Mouse (Mus musculus) R1 (cell line): Measurements from ENCODE around the gene Catsper3.
A peak's percentile ranks its signal among the peaks of the same experiment; 100 is the strongest.

Experiments
- DNase-seq: peaks from one replicate; pipeline ENCODE4 v3.0.0-alpha.2; 2018; ENCODE audit warnings: low read depth, low spot score

Gene Catsper3

DNA sequence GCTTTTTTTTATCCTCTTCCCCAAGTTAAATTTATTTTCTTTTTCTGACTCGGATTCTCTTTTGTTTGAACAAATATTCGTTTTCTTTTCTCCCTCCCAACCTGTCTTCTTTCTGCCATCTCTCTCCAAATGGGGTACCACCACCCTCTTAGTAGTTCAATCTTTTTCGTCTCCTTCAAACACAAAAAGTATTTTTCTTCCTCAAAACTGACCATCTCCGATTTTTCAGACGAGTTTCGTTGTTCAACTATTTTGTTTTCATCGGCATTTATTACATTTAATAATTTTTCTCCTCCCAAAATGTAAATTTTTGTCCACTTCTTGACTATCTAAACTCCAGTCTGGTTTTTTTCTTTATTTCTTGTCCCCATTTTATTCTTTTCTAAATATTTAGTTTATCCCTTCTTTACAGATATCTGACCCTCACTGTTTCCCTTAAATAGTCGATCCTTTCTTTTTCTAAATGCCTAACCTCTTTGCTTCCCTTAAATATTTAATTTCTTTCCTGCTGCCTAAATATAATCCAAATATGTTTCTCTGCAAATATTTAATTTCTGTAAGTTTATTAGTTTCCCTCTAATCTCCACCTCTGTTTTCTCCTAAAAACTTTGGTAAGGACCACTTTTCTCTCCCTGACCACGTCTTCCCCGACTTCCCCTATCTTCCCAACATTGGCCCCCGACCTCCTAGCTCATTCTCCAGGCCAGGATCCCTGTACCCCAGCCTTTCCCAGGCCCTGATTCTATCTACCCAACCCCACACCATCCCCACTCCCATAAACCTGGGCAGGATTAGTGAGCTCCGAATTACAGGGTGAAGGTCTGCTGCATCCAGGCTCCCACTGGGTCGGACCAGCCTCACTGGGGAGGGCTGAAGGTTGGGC, 42.7 kb downstream of the Catsper3 start:
- no peak for DNase-seq

DNA sequence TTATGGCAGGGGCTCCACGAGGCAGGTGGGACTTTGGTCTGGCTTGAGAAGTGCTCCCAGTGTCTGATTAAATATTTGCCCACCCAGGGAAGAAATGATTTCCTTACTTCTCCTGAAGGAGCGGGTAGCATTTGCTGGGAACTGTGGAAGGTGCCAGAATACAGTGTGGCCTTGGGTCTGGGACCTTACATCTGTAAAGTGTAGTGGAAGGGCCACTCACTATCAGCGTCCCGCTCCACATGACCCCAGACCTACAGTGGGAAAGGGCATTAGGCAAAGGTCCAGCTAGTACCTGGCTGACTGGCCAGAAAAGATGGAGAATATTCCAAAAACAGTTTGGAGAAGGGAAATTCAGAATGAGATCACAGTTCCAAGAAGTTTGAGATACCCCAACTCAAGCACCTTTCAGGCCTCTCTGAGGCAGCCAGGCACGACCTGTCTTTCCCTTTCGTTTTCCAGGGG, 43.3 kb downstream of the Catsper3 start:
- no peak for DNase-seq

DNA sequence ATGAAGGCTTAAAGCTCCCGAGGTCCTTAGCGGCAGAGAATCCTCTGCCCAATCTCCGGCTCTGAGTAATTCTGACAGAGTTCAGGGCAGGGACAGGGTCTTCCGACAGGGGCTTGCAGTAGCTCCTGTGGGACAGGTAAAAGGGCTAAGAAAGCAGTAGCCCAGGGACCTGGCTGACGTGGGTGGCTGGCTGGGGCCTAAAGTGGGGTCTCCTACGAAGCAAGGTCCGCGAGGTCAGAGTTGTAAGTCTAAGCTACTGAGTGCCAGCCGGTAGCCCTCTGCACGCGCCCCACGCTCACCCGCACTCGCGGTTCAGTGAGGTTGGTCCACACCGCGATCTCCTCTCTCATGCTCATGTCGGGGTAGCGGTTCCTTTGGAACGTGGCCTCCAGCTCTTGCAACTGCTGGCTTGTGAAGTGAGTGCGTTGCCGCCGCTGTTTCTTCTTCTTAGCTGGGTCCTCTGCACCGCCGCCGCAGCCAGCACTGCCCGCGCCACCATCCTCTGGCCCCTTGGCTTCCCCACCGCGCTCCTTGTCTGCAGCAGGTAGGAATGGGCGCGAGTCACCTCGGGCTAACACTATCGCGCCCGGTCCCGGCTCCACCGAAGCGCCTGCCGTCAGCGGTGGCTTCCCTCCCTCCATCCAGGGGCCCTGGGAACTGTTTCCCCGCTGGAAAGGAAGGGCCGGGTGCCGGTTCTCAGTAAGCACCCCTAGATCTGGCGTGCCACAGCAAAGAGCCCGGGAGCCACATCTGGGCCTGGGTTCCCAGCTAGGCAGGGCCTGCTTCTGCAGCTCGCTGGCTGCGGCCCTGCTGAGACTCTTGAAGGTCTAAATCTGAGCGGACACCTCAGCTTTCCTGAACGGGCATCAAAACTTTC, 44.0 kb downstream of the Catsper3 start:
- DNase-seq: peak; percentile 64

DNA sequence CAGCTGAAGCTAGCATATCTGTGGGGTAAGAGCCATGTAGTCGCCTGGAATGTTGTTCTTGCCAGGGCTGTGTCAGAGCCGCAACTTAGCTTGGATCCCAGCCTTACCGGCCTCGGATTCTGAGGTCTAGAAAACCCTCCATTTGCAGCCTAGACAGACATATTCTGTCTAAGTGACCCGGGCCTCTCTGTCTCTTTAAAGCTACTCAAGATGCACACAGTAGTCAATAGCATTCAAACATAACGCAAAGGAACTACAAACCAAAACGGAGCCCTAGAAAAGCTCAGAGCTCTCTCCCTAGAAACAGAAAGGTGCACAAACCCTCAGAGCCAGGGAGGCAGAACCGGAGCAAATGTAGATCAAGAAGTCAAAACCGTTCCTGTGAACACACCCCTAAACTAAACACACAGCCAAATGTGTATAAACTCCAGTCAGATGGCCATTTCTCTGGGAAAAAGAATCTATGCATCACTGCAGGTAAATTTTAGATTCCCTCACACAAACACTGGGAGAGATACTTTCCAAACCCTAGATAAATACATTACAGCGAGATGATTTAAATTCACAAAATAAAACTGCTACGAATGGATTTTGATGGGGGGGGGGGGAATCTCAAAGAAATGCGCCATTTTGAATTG, 44.8 kb downstream of the Catsper3 start:
- no peak for DNase-seq

DNA sequence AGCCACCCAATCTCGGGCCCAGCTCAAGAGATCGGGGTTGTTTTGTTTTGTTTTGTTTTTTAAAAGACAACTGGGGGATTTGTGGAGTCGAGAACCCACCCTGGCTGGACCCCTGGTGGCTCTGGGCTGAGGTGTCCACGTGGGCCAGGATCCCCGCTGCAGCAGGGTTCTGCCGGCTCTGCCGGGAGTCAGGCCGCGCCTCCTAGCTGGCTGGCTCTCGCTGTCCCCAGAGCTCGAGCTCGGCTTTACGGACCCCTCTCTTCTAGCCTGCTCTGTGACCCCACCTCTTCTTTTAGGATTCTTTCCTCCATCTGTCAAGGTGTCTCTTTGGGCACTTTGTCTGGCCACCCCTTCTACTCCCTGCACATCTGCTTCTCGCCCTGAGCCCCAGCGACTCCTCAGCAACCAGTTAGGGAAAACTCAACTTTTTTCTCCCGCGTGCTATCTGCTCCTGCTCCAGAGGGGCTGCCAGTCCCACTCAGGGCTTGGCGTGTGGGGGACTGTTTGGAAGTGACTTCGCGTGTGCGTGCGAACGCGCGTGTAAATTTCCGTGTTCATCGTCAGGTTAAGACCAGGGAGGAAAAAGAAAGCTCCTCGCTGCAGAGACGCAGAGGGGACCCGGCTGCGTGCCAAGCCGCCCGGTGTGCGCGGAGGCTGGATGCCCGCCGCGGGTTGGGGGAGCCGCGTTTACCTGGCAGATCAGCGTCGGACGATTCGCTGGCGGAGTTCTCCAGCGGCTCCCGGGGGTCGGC, 45.9 kb downstream of the Catsper3 start:
- DNase-seq: peak; percentile 45

DNA sequence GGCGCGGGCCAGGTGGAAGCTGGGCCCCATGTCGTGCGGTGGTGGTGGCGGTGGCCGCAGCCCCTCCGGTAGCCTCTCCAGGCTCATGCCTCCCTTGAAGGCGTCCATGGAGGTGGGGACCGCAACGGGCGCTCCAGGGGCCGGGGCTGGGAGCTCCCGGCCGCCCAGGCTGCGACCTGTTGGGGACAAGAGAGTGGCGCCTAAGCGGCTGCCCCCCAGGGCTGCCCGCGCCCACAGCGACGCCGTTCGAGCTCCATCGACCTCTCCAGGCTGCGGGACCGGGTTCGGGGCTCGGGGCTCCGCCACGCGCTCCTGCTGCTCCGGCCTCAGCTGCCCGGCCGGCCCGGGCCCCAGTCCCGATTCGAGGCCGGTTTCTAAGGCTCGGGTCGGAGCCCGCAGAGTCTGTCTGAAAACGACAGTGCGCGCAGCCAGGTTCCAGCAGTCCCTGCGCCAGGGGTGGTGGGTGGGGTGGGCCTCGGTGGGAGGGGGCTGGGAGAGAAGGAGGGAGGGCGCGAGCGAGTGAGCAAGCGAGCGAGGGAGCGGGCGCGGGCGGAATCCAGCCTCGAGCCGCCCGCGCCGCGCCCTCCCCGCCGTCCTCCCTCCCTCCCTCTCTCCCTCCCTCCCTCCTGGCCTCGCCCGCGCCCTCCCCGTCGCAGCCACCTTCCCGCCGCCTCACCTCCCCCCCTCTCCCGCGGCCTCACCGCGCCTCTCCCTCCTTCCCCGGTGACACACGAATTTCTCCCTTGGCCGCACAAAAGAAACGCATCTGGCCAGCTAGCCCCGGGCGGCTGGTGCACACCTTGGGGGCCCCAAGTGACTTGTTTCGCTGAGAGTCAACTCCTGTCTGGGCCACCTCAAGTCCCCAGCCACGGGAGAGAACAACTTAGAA, 46.7 kb downstream of the Catsper3 start:
- peak; percentile 75 for DNase-seq

DNA sequence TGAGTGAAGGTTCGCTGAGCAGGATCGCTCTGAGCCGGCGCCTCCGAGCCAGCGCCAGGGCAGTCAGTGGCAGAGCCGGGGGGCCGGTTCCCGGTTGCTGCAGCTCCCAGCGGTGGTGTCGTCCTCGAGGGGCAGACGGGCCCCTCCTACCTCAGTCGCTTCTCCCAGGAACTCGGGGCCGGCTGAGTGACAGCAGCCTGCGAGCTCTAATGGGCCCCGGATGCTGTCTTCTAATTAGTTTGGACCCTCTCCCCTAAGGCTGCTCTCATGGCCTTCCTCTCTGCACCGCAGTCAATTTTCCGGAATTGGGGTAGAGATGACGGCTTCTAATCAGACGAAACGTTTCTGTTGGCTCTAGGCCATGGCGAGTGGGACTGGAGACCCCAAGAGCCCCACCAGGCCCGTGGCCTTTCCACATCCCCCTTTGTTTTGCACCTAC, 47.4 kb downstream of the Catsper3 start:
- no peak for DNase-seq

DNA sequence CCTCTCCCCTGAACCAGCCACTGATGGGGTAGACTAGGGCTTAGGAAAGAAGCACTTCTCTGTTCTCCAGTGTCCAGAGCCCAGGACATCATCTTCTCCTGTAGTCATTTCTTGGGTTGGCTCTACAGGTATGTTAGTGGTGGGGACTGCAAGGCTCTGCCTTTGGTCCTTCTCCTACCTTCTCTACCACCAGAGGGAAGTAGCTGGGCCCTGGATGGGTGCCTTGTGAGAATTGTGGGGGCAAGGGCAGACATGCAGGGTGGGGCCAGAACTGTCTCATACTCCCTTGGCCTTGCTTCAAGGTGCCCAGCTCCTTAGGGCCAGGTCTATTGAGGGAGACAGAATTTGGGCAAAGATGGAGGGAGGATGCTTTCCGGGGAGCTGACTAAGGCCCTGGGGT, 48.2 kb downstream of the Catsper3 start:
- DNase-seq: no peak

DNA sequence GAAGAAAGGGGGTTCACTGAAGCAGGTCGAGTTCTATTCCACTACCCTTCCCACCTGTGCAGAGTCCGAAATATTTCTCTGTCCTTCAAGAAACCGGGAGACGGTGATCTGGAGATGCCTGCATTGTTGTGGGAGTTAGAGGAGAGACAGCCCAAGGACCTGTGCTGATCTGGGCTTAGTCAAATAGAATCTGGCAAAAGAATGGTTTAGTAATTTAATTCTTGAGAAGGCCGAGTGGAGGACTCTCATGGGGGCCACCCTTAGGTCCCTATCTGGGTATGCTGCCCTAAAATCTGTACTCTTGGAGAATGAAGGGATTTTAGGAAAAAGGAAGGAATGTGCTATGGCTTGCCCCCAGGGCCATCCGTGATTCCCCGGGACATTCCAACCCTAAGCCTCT, 49.6 kb downstream of the Catsper3 start:
- DNase-seq: no peak

DNA sequence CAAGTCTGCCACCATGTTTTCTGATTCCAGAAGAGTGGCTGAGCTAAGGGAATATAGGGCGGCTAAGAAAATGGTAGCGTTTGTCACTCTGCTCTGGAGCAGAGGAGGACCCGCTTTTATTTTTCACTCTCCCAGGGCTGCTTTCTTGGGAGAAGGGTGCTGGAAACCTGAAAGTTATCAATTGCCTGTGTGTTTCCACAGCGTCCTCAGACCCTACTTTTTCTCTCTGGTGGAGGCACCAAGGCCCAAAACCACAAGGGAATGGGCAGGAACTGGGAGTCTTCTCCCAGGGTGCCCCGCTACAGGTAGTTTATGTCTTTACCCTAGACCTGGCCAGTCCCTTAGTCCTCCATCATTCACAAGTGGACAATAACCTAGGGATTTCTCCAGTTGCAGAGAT, 50.3 kb downstream of the Catsper3 start:
- no peak for DNase-seq

DNA sequence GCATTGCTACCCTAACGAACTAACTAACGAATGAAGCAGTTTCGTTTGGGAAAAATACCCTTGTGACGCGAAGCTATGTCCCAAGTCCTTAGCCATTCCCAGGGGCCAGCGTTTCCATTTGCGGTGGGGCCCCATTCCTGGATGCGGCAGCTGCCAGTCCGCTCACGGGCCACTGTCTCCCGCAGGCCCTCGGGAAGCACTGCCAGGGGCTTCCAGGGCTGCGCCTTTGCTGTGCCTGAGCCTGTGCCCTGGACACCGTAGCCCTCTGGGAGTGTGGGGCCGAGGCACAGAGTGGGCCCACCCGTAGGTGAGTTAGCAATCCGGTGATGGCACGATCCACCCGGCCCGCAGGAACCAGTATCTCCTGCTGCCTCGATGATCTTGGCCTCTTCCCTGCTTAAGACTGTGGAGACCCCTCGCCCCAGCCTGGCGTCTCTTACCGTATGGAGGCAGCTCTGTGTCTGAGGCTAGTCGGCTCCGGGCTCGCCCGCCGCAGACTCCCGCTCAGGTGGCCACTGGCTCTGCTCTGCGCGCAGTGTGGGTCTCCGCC, 51.3 kb downstream of the Catsper3 start:
- peak; percentile 34 for DNase-seq

DNA sequence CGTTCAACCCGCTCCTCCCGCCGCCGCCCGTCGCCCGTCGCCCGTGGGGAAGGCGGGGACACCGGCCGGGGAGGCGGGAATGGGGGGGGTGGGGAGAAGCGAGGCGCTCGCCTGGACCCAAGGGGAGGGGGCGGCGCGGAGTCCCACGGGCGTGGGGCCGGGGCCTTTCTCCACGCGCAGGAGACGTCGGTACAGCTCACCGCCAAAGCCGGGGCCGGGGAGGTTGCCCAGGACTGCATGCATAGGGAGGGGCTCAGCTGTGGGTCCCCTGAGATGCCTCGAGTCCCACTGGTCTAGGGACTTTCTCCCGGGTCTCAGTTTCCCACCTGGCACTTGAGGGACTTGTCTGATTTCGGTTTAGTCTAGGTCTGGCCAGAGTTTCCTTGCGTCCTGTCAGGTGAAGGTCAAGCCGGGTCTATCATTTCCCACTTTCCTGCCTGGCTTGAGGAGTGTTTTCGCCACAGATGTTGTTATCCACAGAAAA, 51.8 kb downstream of the Catsper3 start, which contains the start of gene Pitx1:
Pitx1 (minus strand) TSS at position 51 of the 484 bp plus-strand sequence.
- DNase-seq: peak; percentile 27

DNA sequence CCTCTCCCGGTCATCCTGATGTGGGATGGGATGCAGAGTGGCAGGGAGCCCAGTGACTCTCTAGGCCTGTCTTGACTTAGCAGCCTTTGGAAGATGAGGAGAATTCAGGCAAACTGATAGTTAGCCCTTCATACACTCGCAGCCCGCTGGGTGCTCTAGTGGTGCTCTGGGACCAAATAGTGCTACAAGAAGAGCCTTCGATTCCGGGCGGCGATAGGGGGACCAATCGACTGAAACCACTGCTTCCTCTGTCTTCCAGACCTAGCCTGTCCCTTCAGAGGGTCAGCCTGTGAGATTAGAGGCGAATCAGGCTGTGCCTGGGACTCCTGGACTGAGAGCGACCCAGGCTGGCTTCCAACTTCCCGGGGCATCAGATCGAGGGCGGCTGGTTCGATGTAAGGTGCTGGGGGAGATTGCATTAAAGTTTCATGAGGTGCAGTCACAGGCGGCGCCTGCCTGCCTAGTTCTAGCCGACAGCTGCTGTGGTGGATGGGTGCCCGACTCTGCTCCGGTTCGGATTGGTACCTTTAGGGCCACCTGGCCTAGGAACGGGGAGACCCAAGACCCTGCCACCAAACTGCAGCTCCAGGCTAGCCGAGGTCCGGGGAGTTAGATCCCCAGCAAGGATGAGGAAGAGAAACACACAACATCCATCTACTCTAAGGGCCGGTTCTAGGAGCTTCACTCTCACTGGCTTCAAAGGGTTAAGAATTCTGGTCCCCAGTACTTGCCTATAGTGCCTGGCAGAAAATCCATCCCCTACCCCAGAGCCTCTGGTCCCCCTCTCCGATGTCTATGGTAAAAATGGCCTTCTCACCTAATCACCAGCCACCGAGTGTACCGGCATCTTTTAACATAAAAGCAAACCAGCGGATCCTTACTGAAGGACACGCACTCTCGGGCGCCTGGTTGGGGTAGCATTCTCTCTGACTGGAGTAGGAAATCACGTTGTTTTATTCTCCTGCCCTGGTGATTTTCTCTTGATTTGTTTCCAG, 52.7 kb downstream of the Catsper3 start:
- peak; percentile 52 for DNase-seq

DNA sequence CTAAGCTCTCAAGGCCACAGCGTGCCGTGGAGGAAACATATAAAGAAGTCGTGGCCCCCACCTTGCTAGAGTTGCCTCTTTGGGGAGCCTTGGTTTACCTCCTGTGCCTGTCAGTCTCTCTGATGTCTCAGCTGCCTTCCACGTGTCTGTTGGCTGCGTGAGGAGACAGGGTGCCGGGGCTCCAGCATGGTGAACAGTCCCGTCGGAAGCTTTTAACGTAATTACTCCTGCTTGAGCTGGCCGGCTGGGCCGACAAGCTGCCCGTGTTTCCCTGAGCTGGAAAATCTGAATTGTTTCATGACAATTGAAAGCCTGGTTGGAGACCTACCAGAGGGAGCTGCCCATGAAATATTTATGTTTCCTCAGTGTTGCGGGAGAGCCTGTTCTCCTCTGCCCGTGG, 55.9 kb downstream of the Catsper3 start:
- DNase-seq: no peak

DNA sequence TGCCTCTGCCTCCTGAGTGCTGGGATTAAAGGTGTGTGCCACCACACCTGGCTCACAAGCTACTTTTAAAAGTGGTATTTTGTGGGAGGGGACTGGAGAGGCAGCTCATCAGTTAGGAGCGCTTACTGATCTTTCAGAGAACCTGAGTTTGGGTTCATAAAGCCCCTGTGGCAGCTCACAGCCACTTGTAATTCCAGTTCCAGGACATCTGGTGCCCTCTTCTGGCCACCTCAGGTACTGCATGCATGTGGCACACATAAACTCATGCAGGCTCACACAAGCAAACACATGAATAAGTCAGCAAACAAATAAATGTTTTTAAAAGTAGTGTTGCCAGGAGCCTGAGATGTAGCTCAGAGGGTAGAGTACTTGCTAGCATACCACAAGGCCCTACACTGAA, 59.3 kb downstream of the Catsper3 start:
- DNase-seq: peak; percentile 80

DNA sequence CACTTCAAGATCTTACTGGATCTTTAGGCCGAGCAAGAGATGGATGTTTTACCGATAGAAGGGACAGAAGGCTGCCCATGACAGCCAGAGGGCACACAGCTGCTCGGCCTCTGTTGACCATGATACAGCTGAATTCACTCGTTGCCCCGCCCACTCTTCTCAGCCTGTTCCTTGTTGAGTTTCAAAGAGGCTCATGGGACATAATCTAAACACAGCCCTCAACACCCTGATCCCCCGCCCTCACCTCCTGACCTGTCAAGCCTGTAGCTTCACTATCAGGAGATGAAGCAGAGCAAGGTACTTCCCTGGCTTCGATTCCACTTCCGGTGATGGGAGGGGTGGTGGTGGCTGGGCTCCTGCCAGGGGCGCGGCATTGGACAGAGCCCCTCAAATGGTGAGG, 63.4 kb downstream of the Catsper3 start:
- peak; percentile 24 for DNase-seq

DNA sequence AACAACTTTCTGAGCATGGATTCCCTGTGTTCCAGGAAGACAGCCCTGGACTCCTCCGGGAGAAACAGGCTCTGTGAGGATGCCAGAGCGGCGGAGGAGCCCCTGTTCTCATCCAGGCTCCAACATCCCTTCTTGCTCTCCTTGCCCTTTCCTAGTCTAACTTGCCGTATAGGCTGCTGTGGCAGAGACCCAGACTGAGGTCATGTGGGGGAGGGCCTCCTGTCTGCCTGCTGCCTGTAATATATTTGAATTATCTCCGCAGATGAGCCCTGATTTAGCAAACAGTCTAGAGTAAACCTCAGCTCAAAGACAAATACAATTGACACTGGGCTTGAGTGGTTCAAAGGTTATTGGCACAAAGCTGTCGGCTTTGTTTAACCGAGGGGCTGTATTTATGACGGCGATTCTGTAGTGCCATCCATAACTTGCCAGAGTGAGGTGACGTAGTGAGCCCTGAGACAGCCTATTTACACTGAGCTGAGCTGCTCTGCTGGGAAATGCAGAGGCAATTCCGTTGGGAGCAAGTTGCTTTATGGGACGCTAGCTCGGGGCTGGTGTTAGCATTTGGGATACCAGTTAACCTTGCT, 64.3 kb downstream of the Catsper3 start:
- DNase-seq: no peak

DNA sequence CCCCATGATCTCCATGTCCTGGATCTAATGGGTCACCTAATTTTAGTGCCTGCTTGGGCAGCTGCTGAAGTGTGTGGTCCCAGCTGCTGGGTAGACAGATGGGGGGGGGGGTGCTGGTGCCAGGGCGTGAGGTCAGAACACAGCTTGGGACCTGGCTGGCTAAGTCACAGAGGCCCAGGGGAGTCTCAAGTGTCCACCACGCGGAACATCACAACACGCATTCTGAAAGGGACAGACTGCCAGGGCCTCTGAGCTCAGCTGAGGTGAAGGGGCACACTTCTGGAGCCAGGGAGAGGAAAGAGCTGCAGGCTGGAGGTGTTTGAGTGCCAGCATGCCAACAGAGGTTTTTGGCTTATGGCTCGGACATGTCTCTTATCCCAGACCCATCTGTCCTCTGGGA, 66.4 kb downstream of the Catsper3 start:
- no peak for DNase-seq
